Mouse (Mus musculus) hindbrain, embryonic 14.5 days (tissue): ENCODE data around the gene Zfp12. TPM values are rescaled to one million over a fixed set of nuclear protein-coding genes. Genes with fewer than 3 reads are reported as not detected.

ENCODE experiments used
- ATAC-seq: fragments of 200-750 bp; cut with Nextera tagmentation; 2 replicates; pipeline ENCODE4 v1.8.0; 2017; ENCODE audit warnings: moderate number of reproducible peaks, mild to moderate bottlenecking, moderate TSS enrichment, moderate library complexity; ENCODE audit not compliant: low FRiP score
- DNase-seq: peaks from one replicate; pipeline ENCODE4 v3.0.0-alpha.2; 2015; ENCODE audit warnings: low spot score
- H3K27ac ChIP-seq: fragments of 300-500 bp; sonication (generic); 2 replicates; pipeline ENCODE4 v1.5.1; 2014; ENCODE audit warnings: mild to moderate bottlenecking, moderate library complexity
- H3K27me3 ChIP-seq: fragments of 300-500 bp; sonication (generic); 2 replicates; pipeline ENCODE4 v1.6.1; 2014; ENCODE audit warnings: mild to moderate bottlenecking, low read length, mixed read lengths; ENCODE audit not compliant: control insufficient read depth, insufficient read depth
- H3K36me3 ChIP-seq: fragments of 300-500 bp; sonication (generic); replicated peaks from 2 replicates; pipeline ENCODE4 v1.6.1; 2014; ENCODE audit not compliant: control insufficient read depth, insufficient read depth
- H3K4me1 ChIP-seq: fragments of 300-500 bp; sonication (generic); replicated peaks from 2 replicates; pipeline ENCODE4 v1.6.1; 2014; ENCODE audit warnings: antibody characterized with exemption, low read length, mixed read lengths; ENCODE audit not compliant: control insufficient read depth, insufficient read depth
- H3K4me2 ChIP-seq: fragments of 300-500 bp; sonication (generic); replicated peaks from 2 replicates; pipeline ENCODE4 v1.6.1; 2014; ENCODE audit warnings: mild to moderate bottlenecking, moderate library complexity
- H3K4me3 ChIP-seq: fragments of 300-500 bp; sonication (generic); replicated peaks from 2 replicates; pipeline ENCODE4 v1.5.1; 2014; ENCODE audit warnings: mild to moderate bottlenecking, low read length
- H3K9ac ChIP-seq: fragments of 300-500 bp; sonication (generic); 2 replicates; pipeline ENCODE4 v1.6.1; 2014
- H3K9me3 ChIP-seq: fragments of 300-500 bp; sonication (generic); 2 replicates; pipeline ENCODE4 v1.6.1; 2016; ENCODE audit warnings: low read length; ENCODE audit not compliant: control insufficient read depth
- WGBS: fragments of 180-500 bp; shearing (Covaris S2); extraction: QIAGEN DNeasy Blood & Tissue Kit; methylation state at CpG from one replicate; pipeline ENCODE4 v1.1.7; 2014; 5-methylcytosine and 5-hydroxymethylcytosine counted together
- polyA plus RNA-seq: library from polyadenylated mRNA; unstranded; fragments of >200 nt; fragmentation: Nextera tagmentation; extraction: Ambion mirVana; gene quantifications from 2 replicates; pipeline ENCODE4 v1.2.1, GENCODE M21; 2014

Gene Zfp12
- polyA plus RNA-seq, 1 experiment from 2014 or later, result 21.6 TPM

GRCm38 (mm10) chr5:143222287-143222686 is 12.7 kb upstream of the Zfp12 start:
- Histone ChIP-seq H3K4me3 (no peak overlapping the region), H3K27me3 (no peaks in the 10 kb centered on the region), H3K4me1 (no peaks in the 10 kb centered on the region), H3K36me3 (no peaks in the 10 kb centered on the region), H3K4me2 (no peak overlapping the region), H3K27ac (no peak overlapping the region), H3K9me3 (no peaks in the 10 kb centered on the region), H3K9ac (no peak overlapping the region)
- no peak for ATAC-seq
- WGBS, result 75% methylated on average over 1 of the region's 1 CpGs
- DNase-seq, result no peak

GRCm38 (mm10) chr5:143226790-143227189 is 8.2 kb upstream of the Zfp12 start, which contains the start of gene Spdye4a:
Spdye4a (minus strand) TSS chr5:143226890.
- H3K9ac ChIP-seq, result no peak within 1 kb of the TSS
- H3K27ac ChIP-seq, result no peak within 1 kb of the TSS
- no peak for ATAC-seq
- 88% methylated on average over 3 of the region's 3 CpGs for WGBS
- H3K4me2 ChIP-seq, result no peak within 1 kb of the TSS
- no peaks in the 10 kb centered on the region for H3K4me1 ChIP-seq
- no peaks in the 10 kb centered on the region for H3K27me3 ChIP-seq
- H3K9me3 ChIP-seq, result peaks cover 11% of the 10 kb centered on the region
- no peak for DNase-seq
- no peak within 1 kb of the TSS for H3K4me3 ChIP-seq
- no peaks in the 10 kb centered on the region for H3K36me3 ChIP-seq

- H3K9me3 ChIP-seq, result no peaks in the 10 kb centered on the region
- H3K27me3 ChIP-seq, result no peaks in the 10 kb centered on the region
- peak overlapping the region; percentile 96 for H3K4me2 ChIP-seq
- H3K4me1 ChIP-seq, result peaks cover 14% of the 10 kb centered on the region
- ATAC-seq (no peak), DNase-seq (no peak)
- H3K9ac ChIP-seq, result peak overlapping the region; percentile 96
- peaks cover 41% of the 10 kb centered on the region for H3K36me3 ChIP-seq
- 49% methylated on average over 9 of the region's 9 CpGs for whole genome bisulfite sequencing
- peak overlapping the region; percentile 95 for H3K4me3 ChIP-seq
- H3K27ac ChIP-seq, result peak overlapping the region; percentile 98; the same call in 1 of the 2 replicates
Observed at GRCm38 (mm10) chr5:143236036-143236435, 1.1 kb downstream of the Zfp12 start.

GRCm38 (mm10) chr5:143244926-143245325 is 10.0 kb downstream of the Zfp12 start:
- Histone ChIP-seq H3K27ac (no peak overlapping the region), H3K36me3 (peaks cover 92% of the 10 kb centered on the region), H3K4me3 (no peak overlapping the region), H3K9ac (no peak overlapping the region), H3K9me3 (no peaks in the 10 kb centered on the region), H3K4me1 (no peaks in the 10 kb centered on the region), H3K4me2 (no peak overlapping the region), H3K27me3 (no peaks in the 10 kb centered on the region)
- WGBS, result 96% methylated on average over 26 of the region's 26 CpGs
- ATAC-seq (no peak), DNase-seq (no peak)

GRCm38 (mm10) chr5:143252039-143252438 is 17.1 kb downstream of the Zfp12 start:
- DNase-seq, result no peak
- WGBS, result 55% methylated on average over 6 of the region's 6 CpGs
- H3K36me3 ChIP-seq, result peaks cover 90% of the 10 kb centered on the region
- H3K9ac ChIP-seq, result no peak overlapping the region
- peaks cover 10% of the 10 kb centered on the region; the same call in 1 of the 2 replicates for H3K4me1 ChIP-seq
- no peak overlapping the region for H3K4me3 ChIP-seq
- no peaks in the 10 kb centered on the region for H3K9me3 ChIP-seq
- no peak overlapping the region for H3K27ac ChIP-seq
- no peak overlapping the region for H3K4me2 ChIP-seq
- peaks cover 51% of the 10 kb centered on the region for H3K27me3 ChIP-seq
- ATAC-seq, result no peak

GRCm38 (mm10) chr5:143252791-143253185 is 17.8 kb downstream of the Zfp12 start:
- WGBS, result 36% methylated on average over 18 of the region's 18 CpGs
- H3K27me3 ChIP-seq, result peaks cover 58% of the 10 kb centered on the region
- H3K9me3 ChIP-seq, result no peaks in the 10 kb centered on the region

GRCm38 (mm10) chr5:143253186-143253880 is 18.4 kb downstream of the Zfp12 start:
- Histone ChIP-seq H3K9ac (peak overlapping the region; percentile 40), H3K36me3 (peaks cover 89% of the 10 kb centered on the region), H3K4me2 (peak overlapping the region; percentile 41), H3K9me3 (no peaks in the 10 kb centered on the region), H3K4me3 (peak overlapping the region; percentile 21), H3K27me3 (peaks cover 64% of the 10 kb centered on the region), H3K27ac (no peak overlapping the region), H3K4me1 (peaks cover 10% of the 10 kb centered on the region; the same call in 1 of the 2 replicates)
- ATAC-seq (no peak), DNase-seq (no peak)
- 8% methylated on average over 92 of the region's 103 CpGs for WGBS

More at GRCm38 (mm10) chr5:143252791-143253185, 17.8 kb downstream of the Zfp12 start:
- 0 out of 2 replicates have a peak overlapping the region, but pooled peaks have one; percentile 21 for H3K4me3 ChIP-seq
- DNase-seq (no peak), ATAC-seq (no peak)
- H3K9ac ChIP-seq, result no peak overlapping the region
- no peak overlapping the region for H3K27ac ChIP-seq
- peaks cover 10% of the 10 kb centered on the region; the same call in 1 of the 2 replicates for H3K4me1 ChIP-seq
- peaks cover 90% of the 10 kb centered on the region for H3K36me3 ChIP-seq
- H3K4me2 ChIP-seq, result no peak overlapping the region

- peak overlapping the region; percentile 21 for H3K4me3 ChIP-seq
- peaks cover 10% of the 10 kb centered on the region; the same call in 1 of the 2 replicates for H3K4me1 ChIP-seq
- ATAC-seq (no peak), DNase-seq (peak; percentile 47)
- H3K9ac ChIP-seq, result peak overlapping the region; percentile 40
- WGBS, result 7% methylated on average over 80 of the region's 81 CpGs
- peaks cover 92% of the 10 kb centered on the region for H3K36me3 ChIP-seq
- H3K27ac ChIP-seq, result no peak overlapping the region
- H3K9me3 ChIP-seq, result no peaks in the 10 kb centered on the region
- peaks cover 66% of the 10 kb centered on the region for H3K27me3 ChIP-seq
- peak overlapping the region; percentile 41 for H3K4me2 ChIP-seq
Observed at GRCm38 (mm10) chr5:143253881-143254486, 19.0 kb downstream of the Zfp12 start.

GRCm38 (mm10) chr5:143254487-143255130 is 19.6 kb downstream of the Zfp12 start:
- Histone ChIP-seq H3K4me2 (no peak overlapping the region), H3K36me3 (peaks cover 92% of the 10 kb centered on the region)

More at GRCm38 (mm10) chr5:143254487-143255130, 19.6 kb downstream of the Zfp12 start:
- WGBS, result 15% methylated on average over 66 of the region's 66 CpGs
- peak; percentile 33 for DNase-seq
- H3K9ac ChIP-seq, result 0 out of 2 replicates have a peak overlapping the region, but pooled peaks have one; percentile 40
- H3K27ac ChIP-seq, result no peak overlapping the region
- peak overlapping the region; percentile 21; the same call in 1 of the 2 replicates for H3K4me3 ChIP-seq
- no peaks in the 10 kb centered on the region for H3K9me3 ChIP-seq
- H3K4me1 ChIP-seq, result peaks cover 10% of the 10 kb centered on the region; the same call in 1 of the 2 replicates
- no peak for ATAC-seq
- peaks cover 66% of the 10 kb centered on the region for H3K27me3 ChIP-seq
